Mouse (Mus musculus): ENCODE measurements around the gene Ndufs7. TPM values are rescaled to one million over a fixed set of nuclear protein-coding genes. Genes with fewer than 3 reads are reported as not detected.

Ndufs7 gene
- polyA plus RNA-seq, 1 experiment from 2014 or later: 605 TPM

DNA sequence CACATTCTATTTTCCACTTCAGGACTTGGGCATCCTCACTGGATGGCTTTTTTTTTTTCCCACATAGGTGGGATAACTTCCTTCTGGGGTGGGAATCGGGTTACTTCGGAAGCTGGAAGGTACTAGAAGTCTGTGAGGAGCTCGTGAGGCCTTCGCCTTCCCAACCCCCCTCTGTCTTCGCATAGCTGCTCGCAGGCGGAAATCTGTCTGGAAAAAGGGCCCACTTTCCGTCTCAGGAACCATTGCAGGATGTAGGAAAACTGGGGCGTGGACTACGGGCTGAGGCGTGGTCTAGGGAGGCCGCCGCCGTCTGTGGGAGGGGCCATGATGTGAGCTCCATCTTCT is 22.9 kb upstream of the Ndufs7 start:
- Histone ChIP-seq H3K4me1 (replicated peaks; ENCODE audit: control insufficient read depth, insufficient read depth, low read length) (no peaks in the 10 kb centered on the region; the same call in 1 of the 2 replicates), H3K27ac (ENCODE audit: low read depth, low read length) (peak overlapping the region; percentile 85), H3K9ac (ENCODE audit: low read depth, low read length) (no peak overlapping the region), H3K4me2 (replicated peaks; ENCODE audit: low read depth) (peak overlapping the region; percentile 94), H3K27me3 (replicated peaks; ENCODE audit: control insufficient read depth, insufficient read depth, low read length) (no peaks in the 10 kb centered on the region), H3K36me3 (ENCODE audit: control insufficient read depth, insufficient read depth) (peaks cover 20% of the 10 kb centered on the region), H3K9me3 (ENCODE audit: control insufficient read depth) (no peaks in the 10 kb centered on the region), H3K4me3 (ENCODE audit: low read depth, low read length) (peak overlapping the region; percentile 16; the same call in 1 of the 2 replicates)
- WGBS: under 1% methylated on average over 14 of the region's 14 CpGs
- TF ChIP-seq CTCF (IDR thresholded peaks at IDR 0.05; ENCODE audit: low read depth): no peak
- no peak for ATAC-seq

DNA sequence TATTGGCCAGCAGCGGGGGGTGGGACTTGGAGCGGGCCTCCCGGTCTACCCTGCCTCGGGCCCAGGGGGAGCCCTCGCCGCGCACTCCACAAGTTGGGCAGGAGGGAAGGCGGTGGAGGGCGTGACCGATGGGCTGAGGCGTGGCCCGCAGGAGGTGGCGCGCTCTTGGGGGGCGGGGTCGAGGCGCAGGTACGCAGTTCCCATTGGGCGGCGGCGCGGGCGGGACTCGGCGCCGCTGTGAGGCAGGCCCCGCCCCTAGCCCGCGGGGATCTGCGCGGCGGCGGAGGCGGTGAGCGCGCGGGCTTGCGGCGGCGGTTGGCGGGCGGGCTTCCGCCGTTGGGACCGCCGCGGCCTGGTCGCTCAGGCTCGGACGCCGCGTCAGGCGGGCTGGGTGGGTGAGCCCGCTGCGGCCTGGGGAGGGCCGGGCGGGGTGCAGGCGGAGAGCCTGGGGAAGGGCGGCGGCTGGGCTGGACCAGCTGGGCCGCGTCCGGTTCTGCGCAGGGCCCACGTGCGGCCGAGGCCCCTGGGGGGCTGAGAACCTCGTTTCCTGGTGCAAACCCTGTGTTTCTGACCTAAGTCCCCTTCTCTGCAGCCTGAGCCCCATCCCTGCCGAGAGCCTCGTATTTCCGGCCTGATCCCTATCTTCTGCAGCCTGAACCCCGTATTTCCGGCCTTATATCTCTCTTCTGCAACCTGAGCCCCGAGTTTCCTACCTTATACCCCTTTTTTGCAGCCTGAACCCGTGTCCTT is 22.3 kb upstream of the Ndufs7 start, which contains the start of gene Mum1:
Gene Mum1, plus strand, starts transcription at position 19 of the 750 bp plus-strand sequence.
- peak; percentile 84 for TF ChIP-seq CTCF (IDR thresholded peaks at IDR 0.05; ENCODE audit: low read depth)
- H3K36me3 ChIP-seq (ENCODE audit: control insufficient read depth, insufficient read depth): peaks cover 23% of the 10 kb centered on the region
- H3K9me3 ChIP-seq (ENCODE audit: control insufficient read depth): no peaks in the 10 kb centered on the region
- peak within 1 kb of the TSS; percentile 87 for H3K4me3 ChIP-seq (ENCODE audit: low read depth, low read length)
- H3K4me1 ChIP-seq (replicated peaks; ENCODE audit: control insufficient read depth, insufficient read depth, low read length): no peaks in the 10 kb centered on the region; the same call in 1 of the 2 replicates
- H3K9ac ChIP-seq (ENCODE audit: low read depth, low read length): peak within 1 kb of the TSS; percentile 81
- WGBS: under 1% methylated on average over 66 of the region's 75 CpGs
- H3K27me3 ChIP-seq (replicated peaks; ENCODE audit: control insufficient read depth, insufficient read depth, low read length): no peaks in the 10 kb centered on the region
- H3K27ac ChIP-seq (ENCODE audit: low read depth, low read length): peak within 1 kb of the TSS; percentile 85
- peak within 1 kb of the TSS; percentile 94 for H3K4me2 ChIP-seq (replicated peaks; ENCODE audit: low read depth)
- ATAC-seq: peak; percentile 100

DNA sequence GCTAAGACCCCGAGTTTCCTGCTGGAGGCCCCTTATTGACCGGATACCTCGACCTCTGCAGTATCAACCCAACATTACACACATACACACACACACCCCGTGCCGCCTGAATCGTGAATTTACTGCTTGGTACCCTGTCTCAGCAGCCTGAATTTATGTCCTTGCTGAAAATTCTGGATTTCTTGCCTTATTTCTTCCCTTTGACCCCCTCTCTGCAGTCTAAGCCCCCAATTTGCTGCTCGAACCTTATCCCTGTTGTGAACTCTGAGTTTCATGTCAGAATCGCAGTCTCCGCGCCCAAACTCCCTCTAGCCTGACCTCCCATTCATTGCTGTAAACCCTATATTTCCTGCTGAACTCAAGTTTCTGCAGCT is 21.8 kb upstream of the Ndufs7 start:
- Histone ChIP-seq H3K4me2 (replicated peaks; ENCODE audit: low read depth) (peak overlapping the region; percentile 94), H3K9me3 (ENCODE audit: control insufficient read depth) (no peaks in the 10 kb centered on the region), H3K4me1 (replicated peaks; ENCODE audit: control insufficient read depth, insufficient read depth, low read length) (no peaks in the 10 kb centered on the region; the same call in 1 of the 2 replicates), H3K4me3 (ENCODE audit: low read depth, low read length) (peak overlapping the region; percentile 87), H3K27ac (ENCODE audit: low read depth, low read length) (0 out of 2 replicates have a peak overlapping the region, but pooled peaks have one; percentile 85), H3K9ac (ENCODE audit: low read depth, low read length) (peak overlapping the region; percentile 81), H3K36me3 (ENCODE audit: control insufficient read depth, insufficient read depth) (peaks cover 27% of the 10 kb centered on the region), H3K27me3 (replicated peaks; ENCODE audit: control insufficient read depth, insufficient read depth, low read length) (no peaks in the 10 kb centered on the region)
- 3% methylated on average over 10 of the region's 10 CpGs for WGBS
- TF ChIP-seq CTCF (IDR thresholded peaks at IDR 0.05; ENCODE audit: low read depth): no peak
- no peak for ATAC-seq

DNA sequence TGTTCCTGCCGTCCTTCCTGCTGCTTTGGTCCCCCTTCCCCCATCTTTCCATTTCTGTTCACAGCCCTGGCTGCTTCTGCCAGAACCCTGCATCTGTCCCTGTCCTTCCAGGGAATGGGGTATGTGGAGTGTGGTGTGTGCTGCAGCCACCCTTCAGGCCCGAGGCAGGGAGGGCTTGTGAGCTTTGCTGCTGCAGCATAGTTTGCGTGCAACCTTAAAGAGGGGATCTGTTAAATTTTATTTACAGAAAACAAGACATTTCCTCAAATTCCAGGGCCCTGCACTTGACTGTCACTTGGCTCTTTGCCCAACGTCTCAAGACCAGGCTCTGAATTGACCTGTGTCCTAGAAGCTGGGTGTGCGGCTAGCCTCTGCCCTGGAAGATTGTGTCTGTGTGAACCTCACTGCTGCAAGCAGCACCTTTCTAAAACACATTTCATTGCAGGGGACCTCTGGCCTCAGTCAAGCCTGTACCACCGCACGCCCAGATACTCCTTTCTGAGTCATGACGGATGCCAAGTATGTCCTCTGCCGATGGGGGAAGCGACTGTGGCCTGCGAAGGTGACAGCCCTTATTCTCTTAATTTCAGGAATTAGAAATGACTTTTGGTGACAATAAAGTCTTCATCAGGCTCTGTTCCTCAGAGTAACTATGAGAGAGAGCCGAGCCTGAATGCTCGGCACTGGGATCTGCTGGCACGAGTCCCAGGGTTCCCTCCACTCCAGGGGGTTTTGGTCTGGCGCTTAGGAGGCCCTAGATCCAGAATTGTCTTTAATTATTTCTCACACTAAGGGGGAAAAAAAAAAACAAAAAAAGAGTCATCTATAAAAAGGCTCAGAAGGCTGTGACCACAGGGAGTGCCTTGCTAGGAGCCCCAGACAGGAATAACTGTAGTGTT is 20.8 kb upstream of the Ndufs7 start:
- peaks cover 36% of the 10 kb centered on the region for H3K36me3 ChIP-seq (ENCODE audit: control insufficient read depth, insufficient read depth)
- WGBS: 37% methylated on average over 15 of the region's 15 CpGs
- H3K27ac ChIP-seq (ENCODE audit: low read depth, low read length): no peak overlapping the region
- no peaks in the 10 kb centered on the region for H3K9me3 ChIP-seq (ENCODE audit: control insufficient read depth)
- 0 out of 2 replicates have a peak overlapping the region, but pooled peaks have one; percentile 11 for H3K9ac ChIP-seq (ENCODE audit: low read depth, low read length)
- no peaks in the 10 kb centered on the region; the same call in 1 of the 2 replicates for H3K4me1 ChIP-seq (replicated peaks; ENCODE audit: control insufficient read depth, insufficient read depth, low read length)
- no peak overlapping the region for H3K4me3 ChIP-seq (ENCODE audit: low read depth, low read length)
- TF ChIP-seq CTCF (IDR thresholded peaks at IDR 0.05; ENCODE audit: low read depth): no peak
- no peak for ATAC-seq
- no peaks in the 10 kb centered on the region for H3K27me3 ChIP-seq (replicated peaks; ENCODE audit: control insufficient read depth, insufficient read depth, low read length)
- peak overlapping the region; percentile 94 for H3K4me2 ChIP-seq (replicated peaks; ENCODE audit: low read depth)

DNA sequence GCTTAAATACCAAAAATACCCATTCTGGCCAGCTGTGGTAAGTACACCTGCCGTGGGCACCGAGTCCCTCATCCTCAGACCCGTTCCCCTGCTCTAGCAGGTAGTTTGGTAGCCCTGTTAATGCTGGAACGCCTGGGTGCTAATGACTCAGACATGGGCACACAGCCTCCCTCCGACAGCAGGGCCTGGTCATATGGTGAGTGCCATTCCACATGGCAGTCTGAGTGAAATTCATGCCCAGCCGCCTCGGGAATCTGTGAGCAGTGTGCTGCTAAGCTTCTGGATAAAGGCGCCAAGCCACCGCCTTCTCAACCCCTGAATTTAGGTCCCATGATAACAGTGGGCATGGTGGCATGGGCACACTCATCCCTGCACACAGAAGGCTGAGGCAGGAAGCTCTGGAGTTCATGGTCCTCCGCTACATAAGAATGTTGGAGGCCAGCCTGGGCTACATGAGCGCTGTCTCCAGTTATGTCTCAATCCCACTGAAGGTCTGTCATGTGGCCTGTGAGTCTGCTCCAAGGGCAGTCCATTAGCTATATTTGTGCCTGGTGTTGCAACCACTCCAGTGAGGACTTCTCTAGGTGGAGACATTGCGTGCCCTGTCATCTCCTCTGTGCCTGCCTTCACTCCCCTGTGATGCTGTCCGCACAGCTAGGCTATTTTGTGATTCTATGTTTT is 12.6 kb upstream of the Ndufs7 start:
- H3K27me3 ChIP-seq (replicated peaks; ENCODE audit: control insufficient read depth, insufficient read depth, low read length): no peaks in the 10 kb centered on the region
- H3K9me3 ChIP-seq (ENCODE audit: control insufficient read depth): no peaks in the 10 kb centered on the region
- no peak for TF ChIP-seq CTCF (IDR thresholded peaks at IDR 0.05; ENCODE audit: low read depth)
- no peak overlapping the region for H3K27ac ChIP-seq (ENCODE audit: low read depth, low read length)
- no peak overlapping the region for H3K9ac ChIP-seq (ENCODE audit: low read depth, low read length)
- no peaks in the 10 kb centered on the region for H3K4me1 ChIP-seq (replicated peaks; ENCODE audit: control insufficient read depth, insufficient read depth, low read length)
- ATAC-seq: no peak
- H3K4me3 ChIP-seq (ENCODE audit: low read depth, low read length): no peak overlapping the region
- no peak overlapping the region for H3K4me2 ChIP-seq (replicated peaks; ENCODE audit: low read depth)
- WGBS: 96% methylated on average over 13 of the region's 13 CpGs
- H3K36me3 ChIP-seq (ENCODE audit: control insufficient read depth, insufficient read depth): peaks cover 94% of the 10 kb centered on the region

Data from intestine, postnatal 0 days (tissue).